Mouse (Mus musculus): ENCODE measurements around the gene Rps3. TPM values are rescaled to one million over a fixed set of nuclear protein-coding genes. Genes with fewer than 3 reads are reported as not detected.
A peak's percentile ranks its signal among the peaks of the same experiment; 100 is the strongest.

The Rps3 gene
- polyA plus RNA-seq, 1 experiment: 386 TPM

DNA sequence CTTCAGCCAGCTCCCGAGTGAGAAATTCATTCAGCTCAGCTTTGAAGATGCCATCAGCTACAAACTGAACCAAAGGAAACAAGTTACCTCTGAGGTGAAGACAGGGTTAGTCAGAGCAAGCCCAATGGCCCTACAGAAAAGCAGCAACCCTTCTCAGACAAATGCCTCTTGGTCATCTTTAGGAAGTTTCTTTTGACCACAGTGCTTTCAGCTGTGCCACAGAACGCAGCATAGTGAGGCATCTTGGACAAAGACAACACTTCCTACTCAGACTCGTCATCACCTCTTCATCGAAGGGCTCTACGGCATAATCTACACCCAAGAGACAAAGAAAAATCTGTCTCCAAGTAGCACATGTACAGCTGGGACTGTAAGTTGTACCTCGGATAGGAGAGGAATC, 901 bp downstream of the Rps3 start:
- 1% methylated on average over 6 of the region's 6 CpGs for WGBS
- DNase-seq (ENCODE audit: low read depth, low spot score): no peak

- 89% methylated on average over 5 of the region's 5 CpGs for WGBS
- DNase-seq (ENCODE audit: low read depth, low spot score): no peak
Measured at GRCm38 (mm10) chr7:99477235-99477634, 6.3 kb downstream of the Rps3 start.

DNA sequence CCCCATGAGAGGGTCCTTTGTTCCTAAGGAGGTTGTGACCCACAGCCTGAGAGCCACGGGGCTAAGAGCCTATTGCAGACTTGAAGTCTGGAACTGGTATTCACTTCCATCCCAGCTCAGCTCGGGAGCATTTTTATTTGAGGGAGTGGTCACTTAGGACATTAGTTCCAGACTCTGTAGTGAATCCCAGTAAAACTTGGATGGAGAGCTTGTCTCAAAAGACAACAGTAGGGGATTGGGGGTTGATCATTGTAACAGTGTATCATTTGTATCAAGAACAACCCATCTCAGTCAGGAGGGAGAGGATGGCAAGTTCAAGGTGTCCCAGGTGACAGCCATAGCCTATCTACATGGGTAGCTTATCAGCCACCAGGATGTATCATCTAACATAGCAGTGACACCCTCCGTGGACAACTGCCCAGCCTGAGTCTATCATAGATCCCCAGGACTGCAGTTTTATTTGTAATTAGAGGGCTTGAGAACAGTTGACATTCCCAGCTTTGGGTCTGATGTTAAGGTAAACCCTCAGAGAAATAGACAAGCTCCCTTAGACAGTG, 6.9 kb downstream of the Rps3 start:
- WGBS: 34% methylated on average over 3 of the region's 3 CpGs
- DNase-seq (ENCODE audit: low read depth, low spot score): no peak

DNA sequence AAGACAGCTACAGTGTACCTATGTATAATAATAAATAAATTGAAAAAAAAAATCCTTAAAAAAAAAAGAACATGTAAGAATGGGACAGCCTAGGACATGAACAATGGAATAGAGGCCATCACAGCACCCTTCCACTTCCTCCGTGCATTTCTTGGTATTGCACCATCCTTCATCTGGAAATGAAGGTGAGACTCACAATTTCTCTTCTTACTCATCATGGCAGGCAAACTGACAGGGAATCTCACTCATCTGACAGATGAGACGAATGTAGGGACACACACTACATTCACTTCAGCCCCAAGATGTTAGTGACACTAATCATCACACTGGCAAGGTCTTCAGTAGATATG, 8.0 kb downstream of the Rps3 start:
- DNase-seq (ENCODE audit: low read depth, low spot score): no peak
- 83% methylated on average over 2 of the region's 2 CpGs for WGBS

DNA sequence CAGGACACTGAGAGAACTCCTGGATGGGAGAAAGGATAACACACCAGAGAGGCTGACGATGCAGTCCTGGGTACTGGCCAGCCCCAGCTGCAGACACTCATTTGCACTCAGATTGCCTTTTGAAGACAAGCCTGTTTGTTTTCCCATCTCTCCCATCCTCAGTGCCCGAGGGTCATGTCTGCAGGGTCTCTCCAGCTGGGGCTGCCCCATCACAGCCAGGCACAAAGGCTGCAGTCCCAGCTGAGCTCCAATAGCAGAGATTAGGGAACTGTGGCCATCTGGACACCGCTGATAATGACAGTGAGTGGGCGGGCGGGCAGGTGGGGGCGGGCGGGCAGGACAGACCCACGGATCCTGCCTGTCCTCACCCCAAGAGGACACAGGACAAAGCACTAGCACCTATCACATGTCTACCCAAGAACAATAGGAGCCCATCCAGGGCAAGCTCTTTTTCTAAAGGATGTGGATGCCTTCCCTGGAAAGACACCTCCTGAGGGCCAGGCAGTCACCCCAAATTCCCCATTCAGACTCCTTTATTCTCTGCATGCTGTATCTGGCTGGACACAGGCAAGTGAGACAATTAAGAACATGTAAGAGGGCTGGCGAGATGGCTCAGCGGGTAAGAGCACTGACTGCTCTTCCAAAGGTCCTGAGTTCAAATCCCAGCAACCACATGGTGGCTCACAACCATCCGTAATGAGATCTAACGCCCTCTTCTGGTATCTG, 8.5 kb downstream of the Rps3 start:
- WGBS: 78% methylated on average over 12 of the region's 12 CpGs
- no peak for DNase-seq (ENCODE audit: low read depth, low spot score)

- 63% methylated on average over 14 of the region's 14 CpGs for WGBS
- no peak for DNase-seq (ENCODE audit: low read depth, low spot score)
Measured at GRCm38 (mm10) chr7:99473638-99474407, 9.7 kb downstream of the Rps3 start.

- no peak for DNase-seq (ENCODE audit: low read depth, low spot score)
- 83% methylated on average over 18 of the region's 18 CpGs for WGBS
Measured at GRCm38 (mm10) chr7:99471578-99471977, 12.0 kb downstream of the Rps3 start.

GRCm38 (mm10) chr7:99469680-99470405, 13.7 kb downstream of the Rps3 start:
- 82% methylated on average over 17 of the region's 17 CpGs for WGBS
- no peak for DNase-seq (ENCODE audit: low read depth, low spot score)

DNA sequence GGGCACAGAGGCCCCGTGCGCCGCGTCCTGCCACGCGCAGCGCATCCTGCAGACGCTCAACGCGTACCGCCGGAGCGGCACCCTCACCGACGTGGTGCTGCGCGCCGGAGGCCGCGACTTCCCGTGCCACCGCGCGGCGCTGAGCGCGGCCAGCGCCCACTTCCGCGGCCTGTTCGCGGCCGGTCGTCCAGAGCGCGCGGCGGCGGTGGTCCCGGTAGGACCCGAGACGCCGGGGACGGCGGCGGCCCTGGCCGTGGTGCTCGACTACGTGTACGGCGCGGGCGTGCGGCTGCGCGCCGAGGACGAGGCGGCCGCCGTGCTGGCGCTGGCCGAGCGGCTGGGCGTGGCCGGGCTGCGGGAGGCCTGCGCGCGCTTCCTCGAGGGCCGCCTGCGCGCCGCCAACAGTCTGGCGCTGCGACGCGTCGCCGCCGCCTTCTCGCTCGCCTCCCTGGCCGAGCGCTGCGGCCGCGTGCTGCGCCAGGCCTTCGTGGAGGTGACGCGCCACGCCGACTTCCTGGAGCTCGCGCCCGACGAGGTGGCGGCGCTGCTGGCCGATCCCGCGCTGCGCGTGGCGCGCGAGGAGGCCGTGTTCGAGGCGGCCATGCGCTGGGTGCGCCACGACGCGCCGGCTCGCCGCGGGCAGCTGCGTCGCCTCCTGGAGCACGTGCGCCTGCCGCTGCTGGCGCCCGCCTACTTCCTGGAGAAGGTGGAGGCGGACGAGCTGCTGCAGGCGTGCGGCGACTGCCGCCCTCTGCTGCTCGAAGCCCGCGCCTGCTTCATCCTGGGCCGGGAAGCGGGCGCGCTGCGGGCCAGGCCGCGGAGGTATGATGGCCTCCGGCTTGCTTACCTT, 15.0 kb downstream of the Rps3 start:
- no peak for DNase-seq (ENCODE audit: low read depth, low spot score)
- WGBS: 3% methylated on average over 145 of the region's 145 CpGs

DNA sequence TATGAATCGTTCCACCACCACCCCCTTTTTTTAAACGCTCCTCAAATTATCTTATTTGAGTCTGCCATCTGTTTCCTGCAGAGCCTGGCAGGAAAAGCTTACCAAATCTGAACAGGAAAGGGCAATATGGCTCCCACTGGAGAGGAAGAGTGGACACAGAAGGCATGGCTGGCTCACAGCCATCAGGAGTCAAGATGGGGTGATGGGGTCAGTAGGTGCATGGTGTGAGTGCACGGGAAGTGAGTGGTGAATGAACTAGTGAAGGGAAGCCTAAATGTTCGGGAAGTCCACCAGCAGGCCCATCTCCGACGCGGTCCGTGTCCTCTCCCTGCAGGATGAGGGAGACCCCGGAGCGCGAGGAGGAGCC, 15.6 kb downstream of the Rps3 start:
- no peak for DNase-seq (ENCODE audit: low read depth, low spot score)
- 21% methylated on average over 11 of the region's 11 CpGs for WGBS

- 38% methylated on average over 8 of the region's 8 CpGs for WGBS
- DNase-seq (ENCODE audit: low read depth, low spot score): no peak
Measured at GRCm38 (mm10) chr7:99465811-99466210, 17.7 kb downstream of the Rps3 start, which contains the start of gene Klhl35. Gene Klhl35, plus strand, starts transcription at chr7:99466004.

- no peak for DNase-seq (ENCODE audit: low read depth, low spot score)
- 88% methylated on average over 2 of the region's 2 CpGs for WGBS
Measured at GRCm38 (mm10) chr7:99463120-99463519, 20.4 kb downstream of the Rps3 start.

- 87% methylated on average over 15 of the region's 15 CpGs for WGBS
- no peak for DNase-seq (ENCODE audit: low read depth, low spot score)
Measured at GRCm38 (mm10) chr7:99459888-99460652, 23.5 kb downstream of the Rps3 start.

- no peak for DNase-seq (ENCODE audit: low read depth, low spot score)
- 95% methylated on average over 8 of the region's 8 CpGs for WGBS
Measured at GRCm38 (mm10) chr7:99458849-99459248, 24.7 kb downstream of the Rps3 start.

- DNase-seq (ENCODE audit: low read depth, low spot score): no peak
- 68% methylated on average over 4 of the region's 4 CpGs for WGBS
Measured at GRCm38 (mm10) chr7:99454044-99454443, 29.5 kb downstream of the Rps3 start.

- DNase-seq (ENCODE audit: low read depth, low spot score): no peak
- WGBS: 80% methylated on average over 7 of the region's 7 CpGs
Measured at GRCm38 (mm10) chr7:99452859-99453258, 30.7 kb downstream of the Rps3 start.

DNA sequence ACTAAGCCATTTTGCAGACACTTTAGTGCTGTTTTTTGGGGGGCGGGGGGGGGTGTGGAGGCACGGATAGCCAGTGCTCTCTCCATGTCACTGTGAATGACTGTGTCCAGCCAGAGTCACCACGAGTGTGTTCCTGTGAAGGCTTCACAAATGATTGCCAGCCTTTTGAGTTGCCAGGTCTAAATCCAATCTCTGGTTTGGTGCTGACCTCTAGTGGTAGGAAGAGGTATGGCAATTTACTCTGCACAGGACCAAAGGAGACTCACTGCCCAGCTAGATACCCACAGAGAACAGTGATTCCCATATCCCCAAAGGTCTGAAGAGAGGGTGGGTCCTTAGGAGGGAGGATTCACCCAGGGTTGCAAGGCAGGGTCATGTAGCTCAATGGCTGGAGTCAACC, 32.8 kb downstream of the Rps3 start:
- DNase-seq (ENCODE audit: low read depth, low spot score): peak; percentile 60
- WGBS: 2% methylated on average over 3 of the region's 3 CpGs

GRCm38 (mm10) chr7:99449751-99450150, 33.8 kb downstream of the Rps3 start:
- 74% methylated on average over 3 of the region's 3 CpGs for WGBS
- DNase-seq (ENCODE audit: low read depth, low spot score): no peak

DNA sequence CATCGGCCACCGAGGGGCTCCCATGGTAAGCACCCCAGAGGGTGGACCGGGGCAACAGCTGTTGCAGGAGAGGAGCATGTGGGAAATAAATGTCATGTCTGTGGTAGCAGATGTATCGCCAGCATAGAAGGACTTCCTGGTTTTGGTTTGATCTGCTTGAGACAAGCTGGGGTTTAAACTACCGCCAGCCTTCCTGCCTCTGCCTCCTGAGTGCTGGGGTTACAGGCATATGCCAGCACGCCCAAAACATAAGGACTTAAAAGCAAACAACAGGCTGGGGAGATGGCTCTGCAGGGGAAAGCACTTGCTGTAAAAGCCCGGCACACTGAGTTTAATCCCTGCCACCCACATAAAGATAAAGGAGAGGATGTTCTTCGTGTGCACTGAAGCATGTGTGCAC, 34.5 kb downstream of the Rps3 start:
- WGBS: 55% methylated on average over 8 of the region's 8 CpGs
- DNase-seq (ENCODE audit: low read depth, low spot score): no peak

Data from large intestine, adult 2 months (tissue).